Mouse (Mus musculus): Measurements from ENCODE around the gene Fbxl18. TPM values are rescaled to one million over a fixed set of nuclear protein-coding genes. Genes with fewer than 3 reads are reported as not detected.

Fbxl18 gene
- total RNA-seq, 2 experiments from 2014 or later = 30.4 to 34.1 TPM

- peak; percentile 72 to 75 for DNase-seq (ENCODE audit: low spot score in 2 of 2)
- intact Hi-C loops (cut with DNase I) = loop anchor here (2.0 kb wide), 2 partner anchors 53 to 187 kb away; no protein-coding TSS in a partner anchor
Observed at GRCm38 (mm10) chr5:142879318-142880175, 15.7 kb downstream of the Fbxl18 start.

DNA sequence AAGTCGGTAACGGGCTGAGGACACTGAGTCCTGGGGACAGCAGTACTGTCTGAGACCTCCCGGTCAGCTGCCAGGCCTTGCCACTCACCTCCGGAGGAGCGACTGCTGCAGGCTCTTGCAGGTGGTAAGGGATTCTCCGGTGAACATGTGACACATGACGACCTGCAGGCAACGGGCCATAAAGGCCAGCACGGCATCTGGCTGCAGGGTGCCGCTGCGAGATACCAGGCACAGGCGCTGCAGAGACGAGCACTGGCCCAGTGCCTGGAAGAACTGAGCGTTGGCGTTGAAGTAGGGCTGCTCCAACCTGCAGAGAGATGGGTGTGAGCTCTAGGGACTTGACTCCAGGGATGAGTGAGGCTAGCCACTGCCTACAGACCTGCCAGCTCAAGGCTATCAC lies 16.7 kb downstream of the Fbxl18 start:
- intact Hi-C loops (cut with DNase I) = loop anchor here (2.0 kb wide), 2 partner anchors 54 to 188 kb away; no protein-coding TSS in a partner anchor
- DNase-seq (ENCODE audit: low spot score in 2 of 2) = peak; percentile 76 to 81

GRCm38 (mm10) chr5:142877337-142878280 lies 17.6 kb downstream of the Fbxl18 start:
- intact Hi-C loops (cut with DNase I) = loop anchor here (2.0 kb wide), 4 partner anchors 55 to 189 kb away; no protein-coding TSS in a partner anchor
- DNase-seq (ENCODE audit: low spot score in 2 of 2) = peak; percentile 85

DNA sequence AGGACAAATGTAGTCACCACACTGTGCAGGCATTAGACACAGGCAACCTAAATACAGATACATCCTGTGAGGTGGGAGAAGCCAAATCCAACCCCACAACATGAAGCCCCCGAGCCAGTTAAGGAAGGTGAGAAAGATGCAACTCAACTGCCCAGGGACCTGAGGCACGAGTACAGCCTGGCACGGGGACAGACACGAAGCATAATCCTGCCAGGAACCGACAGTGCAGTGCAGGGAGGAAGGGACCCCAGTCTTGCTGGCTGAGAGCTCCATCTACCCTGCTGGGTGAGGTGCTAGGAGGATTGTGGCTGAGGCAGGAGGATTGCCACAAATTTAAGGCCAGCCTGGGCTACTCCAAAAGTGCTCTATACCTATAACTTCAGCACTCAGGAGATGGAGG lies 18.3 kb downstream of the Fbxl18 start:
- DNase-seq (ENCODE audit: low spot score in 2 of 2) = no peak
- intact Hi-C loops (cut with DNase I) = loop anchor here (2.0 kb wide), 2 partner anchors 56 to 108 kb away; no protein-coding TSS in a partner anchor

DNA sequence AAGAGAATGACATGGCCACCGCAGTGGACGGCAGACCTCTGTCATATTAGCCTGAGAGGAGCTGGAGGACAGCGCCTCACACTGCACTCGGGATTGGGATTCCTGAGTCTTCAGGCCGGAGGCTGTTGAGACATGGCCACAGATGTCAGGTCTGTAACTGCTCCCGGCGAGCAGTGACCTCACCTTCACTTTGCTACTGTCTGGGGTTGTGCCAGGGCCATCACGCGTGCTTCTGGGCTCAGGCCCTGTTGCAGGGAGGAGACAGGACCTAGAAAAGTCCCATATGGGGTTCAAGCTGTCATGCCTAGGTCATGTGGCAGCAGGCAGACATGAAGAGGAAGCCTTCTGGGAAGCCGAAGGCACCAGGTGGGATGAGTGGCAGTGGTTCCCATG lies 19.7 kb downstream of the Fbxl18 start:
- intact Hi-C loops (cut with DNase I) = no loop called here

GRCm38 (mm10) chr5:142874791-142875512 lies 20.3 kb downstream of the Fbxl18 start:
- intact Hi-C loops (cut with DNase I) = no loop called here
- DNase-seq (ENCODE audit: low spot score in 2 of 2) = no peak

More for the DNA sequence above, 19.7 kb downstream of the Fbxl18 start:
- DNase-seq (ENCODE audit: low spot score in 2 of 2) = no peak

DNA sequence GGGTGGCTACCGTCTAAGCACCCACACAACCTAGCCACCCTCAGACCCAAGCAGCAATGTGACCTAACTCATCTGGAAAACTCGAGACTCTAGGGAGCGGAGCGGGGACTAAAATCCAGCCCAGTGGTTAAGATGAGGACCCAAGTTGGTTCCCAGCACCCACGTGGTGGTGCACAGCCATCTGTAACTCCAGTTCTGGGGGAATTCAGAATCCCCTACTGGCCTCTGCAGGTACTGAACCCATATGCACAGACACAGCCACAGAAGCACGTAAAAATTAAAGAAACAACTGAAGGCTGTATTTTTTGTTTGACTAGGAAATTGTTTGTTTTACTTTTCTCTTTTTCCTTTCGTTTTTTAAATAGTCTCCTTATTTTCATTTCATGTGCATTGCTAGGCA lies 21.5 kb downstream of the Fbxl18 start:
- DNase-seq (ENCODE audit: low spot score in 2 of 2) = no peak
- intact Hi-C loops (cut with DNase I) = no loop called here

GRCm38 (mm10) chr5:142871765-142872164 lies 23.5 kb downstream of the Fbxl18 start:
- DNase-seq (ENCODE audit: low spot score in 2 of 2) = no peak
- intact Hi-C loops (cut with DNase I) = no loop called here

GRCm38 (mm10) chr5:142869463-142869862 lies 25.8 kb downstream of the Fbxl18 start:
- intact Hi-C loops (cut with DNase I) = no loop called here
- no peak for DNase-seq (ENCODE audit: low spot score in 2 of 2)

GRCm38 (mm10) chr5:142857763-142858229 lies 37.4 kb downstream of the Fbxl18 start:
- intact Hi-C loops (cut with DNase I) = loop anchor here (5.0 kb wide), 1 partner anchor 35 kb away; no protein-coding TSS in a partner anchor
- peak; percentile 69 for DNase-seq (ENCODE audit: low spot score in 2 of 2)

- DNase-seq (ENCODE audit: low spot score in 2 of 2) = no peak
- intact Hi-C loops (cut with DNase I) = loop anchor here (5.0 kb wide), 1 partner anchor 34 kb away; no protein-coding TSS in a partner anchor
Observed at GRCm38 (mm10) chr5:142856408-142856807, 38.8 kb downstream of the Fbxl18 start.

GRCm38 (mm10) chr5:142854877-142855276 lies 40.3 kb downstream of the Fbxl18 start:
- no peak for DNase-seq (ENCODE audit: low spot score in 2 of 2)
- intact Hi-C loops (cut with DNase I) = loop anchor here (5.0 kb wide), 1 partner anchor 33 kb away; no protein-coding TSS in a partner anchor

- intact Hi-C loops (cut with DNase I) = no loop called here
Observed at GRCm38 (mm10) chr5:142853585-142853984, 41.6 kb downstream of the Fbxl18 start.

DNA sequence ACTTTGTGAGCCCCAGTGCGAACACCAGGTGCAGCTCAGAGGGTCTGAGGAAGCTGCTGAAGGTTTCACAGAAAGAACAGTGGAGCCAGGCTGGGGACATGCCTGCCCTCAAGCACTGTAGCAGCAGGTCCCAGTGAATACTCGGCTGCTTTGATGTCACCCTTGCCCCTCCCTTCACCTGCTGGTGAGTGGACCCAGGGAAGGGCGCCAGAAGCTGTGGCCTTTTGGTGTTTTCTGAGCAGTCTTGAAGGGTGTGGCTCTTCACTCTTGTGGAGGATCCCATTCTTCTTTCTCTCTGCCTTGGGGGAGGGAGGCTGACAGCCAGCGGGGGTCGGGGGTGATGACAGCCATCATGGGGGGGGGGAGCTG lies 43.6 kb downstream of the Fbxl18 start:
- no peak for DNase-seq (ENCODE audit: low spot score in 2 of 2)
- intact Hi-C loops (cut with DNase I) = no loop called here

More at GRCm38 (mm10) chr5:142853585-142853984, 41.6 kb downstream of the Fbxl18 start:
- DNase-seq (ENCODE audit: low spot score in 2 of 2) = no peak

DNA sequence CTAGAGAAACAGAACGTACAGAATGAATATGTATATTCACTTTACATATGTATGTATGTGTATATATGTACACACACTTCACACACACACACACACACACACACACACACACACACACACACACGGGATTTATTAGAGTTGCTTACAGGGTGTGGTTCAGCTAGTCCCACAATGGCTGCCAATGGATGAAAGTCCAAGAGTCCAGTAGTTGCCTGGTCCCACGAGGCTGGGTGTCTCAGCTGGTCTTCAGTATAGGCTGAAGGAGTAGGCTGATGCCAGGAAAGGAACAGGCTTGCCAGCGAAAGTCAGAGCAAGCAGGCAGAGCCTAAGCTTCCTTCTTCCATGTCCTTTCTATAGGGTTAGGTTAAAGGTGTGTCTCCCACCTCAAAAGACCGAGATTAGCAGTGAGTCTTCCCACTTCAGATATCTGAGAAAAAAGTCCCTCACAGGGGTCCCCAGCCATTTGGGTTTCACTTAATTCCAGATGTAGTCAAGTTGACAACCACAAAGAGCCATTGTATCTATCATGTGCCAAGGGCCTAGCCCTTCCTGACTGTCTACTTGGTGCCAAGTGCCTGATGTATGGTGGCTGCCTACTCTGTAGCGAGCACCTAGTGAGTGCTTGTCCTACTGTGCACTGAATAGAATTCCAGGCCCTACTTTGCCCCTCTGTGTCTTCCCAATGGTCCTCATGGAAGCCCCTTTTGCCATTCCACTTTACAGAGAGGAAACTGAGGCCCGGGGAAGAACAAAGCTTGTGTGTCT lies 44.1 kb downstream of the Fbxl18 start:
- intact Hi-C loops (cut with DNase I) = no loop called here

DNA sequence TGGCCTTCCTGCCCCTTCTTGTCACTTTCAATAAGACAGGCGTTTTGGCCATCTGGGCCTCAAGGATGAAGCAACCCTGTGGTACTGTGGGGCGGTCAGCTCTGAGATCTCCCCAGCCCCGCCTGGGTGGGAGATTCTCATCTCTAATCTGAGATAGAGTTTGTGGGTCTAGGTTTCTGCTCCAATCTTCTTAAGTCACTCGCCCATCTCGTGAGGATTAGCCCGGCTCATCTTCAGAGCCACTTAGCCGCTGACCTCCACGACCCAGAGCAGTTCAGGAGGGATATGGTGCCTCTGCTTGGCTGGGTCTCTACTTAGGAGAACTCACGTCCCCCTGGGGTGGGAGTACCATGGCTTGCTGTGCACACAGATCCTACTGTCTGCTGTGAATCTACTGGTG lies 44.7 kb downstream of the Fbxl18 start:
- no peak for DNase-seq (ENCODE audit: low spot score in 2 of 2)
- intact Hi-C loops (cut with DNase I) = no loop called here

More for the DNA sequence above, 44.1 kb downstream of the Fbxl18 start:
- no peak for DNase-seq (ENCODE audit: low spot score in 2 of 2)

DNA sequence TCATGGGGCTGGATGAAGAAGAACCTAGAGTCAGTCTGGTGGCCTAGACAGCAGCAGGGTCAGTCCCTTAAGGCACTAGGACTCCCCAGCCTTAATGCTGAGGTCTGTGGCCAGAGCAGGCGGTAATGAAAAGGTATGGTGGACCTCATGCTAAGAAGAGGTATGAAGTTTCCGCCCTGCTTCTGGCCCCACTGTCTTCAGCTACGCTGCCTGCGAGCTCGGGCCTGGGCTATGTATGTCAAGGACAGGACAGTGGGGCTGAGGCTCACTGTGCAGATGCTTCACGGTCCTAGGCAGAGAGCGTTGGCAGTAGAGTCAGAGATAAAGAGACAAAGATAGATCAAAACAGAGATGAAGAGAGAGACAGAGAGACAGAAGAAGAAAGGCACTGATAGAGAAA lies 46.3 kb downstream of the Fbxl18 start:
- intact Hi-C loops (cut with DNase I) = no loop called here

GRCm38 (mm10) chr5:142848149-142848548 lies 47.1 kb downstream of the Fbxl18 start:
- DNase-seq (ENCODE audit: low spot score in 2 of 2) = peak in 1 of 2 experiments; percentile 14
- intact Hi-C loops (cut with DNase I) = no loop called here

More for the DNA sequence above, 46.3 kb downstream of the Fbxl18 start:
- no peak for DNase-seq (ENCODE audit: low spot score in 2 of 2)

All from left cerebral cortex, postnatal 36 days (tissue).